Mouse (Mus musculus) thymus, adult 2 months (tissue): ENCODE results near the gene Wdr63.

Experiments
- CTCF ChIP-seq: fragments of 200-500 bp; IDR thresholded peaks from 2 replicates; pipeline ENCODE4 v1.5.1; 2012; ENCODE audit warnings: mild to moderate bottlenecking, control low read depth, low read length, moderate library complexity, borderline replicate concordance; ENCODE audit not compliant: control insufficient read depth, poor library complexity, insufficient read depth; ENCODE audit errors: extremely low read depth
- POLR2A ChIP-seq: fragments of 200-500 bp; IDR thresholded peaks from 2 replicates; pipeline ENCODE4 v1.6.1; 2012; ENCODE audit warnings: mild to moderate bottlenecking, low read length, control low read depth, moderate library complexity; ENCODE audit not compliant: control insufficient read depth, poor library complexity, insufficient read depth; ENCODE audit errors: extremely low read depth

DNA sequence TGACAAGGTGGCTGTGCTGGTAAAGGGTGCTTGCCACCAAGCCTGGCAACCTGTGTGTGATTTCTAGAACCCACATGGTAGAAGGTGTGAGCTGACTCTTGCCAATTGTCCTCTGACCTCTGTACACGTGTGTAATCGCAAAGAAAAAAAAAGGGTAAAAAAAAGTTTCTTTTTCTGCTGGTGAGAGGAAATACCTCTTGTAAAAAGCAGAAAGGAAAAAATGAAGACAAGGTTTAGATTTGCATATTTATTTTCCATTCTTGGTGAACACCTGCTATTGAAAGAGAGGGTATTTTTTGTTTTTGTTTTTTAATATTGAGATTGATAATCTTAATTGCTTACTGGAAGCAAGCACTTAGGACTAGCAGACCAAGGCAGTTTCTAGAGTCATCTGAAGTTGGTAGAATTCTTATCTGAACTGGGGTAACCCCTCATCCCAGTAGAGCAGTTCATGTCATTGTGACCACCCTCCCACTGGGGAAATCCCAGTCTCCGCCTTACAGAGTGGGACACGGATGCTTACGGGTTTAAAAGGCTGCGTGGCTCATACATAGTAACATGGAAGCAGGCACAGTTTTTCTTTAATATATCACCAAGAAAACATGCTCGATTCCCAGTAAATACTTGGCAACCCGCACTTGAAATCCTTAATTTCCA, 15.0 kb upstream of the Wdr63 start:
- TF ChIP-seq POLR2A (no peak), CTCF (no peak)
